ENCODE assay signal across 8 mouse cellular contexts in genomic region chr17:26560526-26561289, GRCm38 (mm10). TPM values are rescaled to one million over a fixed set of nuclear protein-coding genes. Genes with fewer than 3 reads are reported as not detected.
A peak's percentile ranks its signal among the peaks of the same experiment; 100 is the strongest.
DNase-seq lines count a peak whose midpoint lies in the region; ATAC-seq and TF ChIP-seq lines count a peak whose summit lies in the region.

No protein-coding gene starts in this region.

- no peak for DNase-seq in heart, adult 18-20 months
- DNase-seq in limb, embryonic 14.5 days (ENCODE audit: low spot score): no peak
- DNase-seq in left cerebral cortex, postnatal 36 days (ENCODE audit: low spot score in 2 of 2): no peak
- no peak for DNase-seq in layer of hippocampus, adult 11-12 months (ENCODE audit: low spot score)

- WGBS in heart, embryonic 13.5 days: 34% methylated on average over 9 of the region's 9 CpGs
- WGBS in embryonic facial prominence, embryonic 15.5 days: 29% methylated on average over 9 of the region's 9 CpGs
- WGBS in limb, embryonic 14.5 days: 31% methylated on average over 9 of the region's 9 CpGs
- 33% methylated on average over 9 of the region's 9 CpGs for WGBS in stomach, embryonic 16.5 days

- no peak for ATAC-seq in heart, embryonic 13.5 days (ENCODE audit: extremely low read depth, insufficient number of reproducible peaks, low FRiP score, low TSS enrichment)
- ATAC-seq in embryonic facial prominence, embryonic 15.5 days (ENCODE audit: insufficient number of reproducible peaks, low FRiP score, low TSS enrichment, low read depth): no peak
- peak; percentile 53 for ATAC-seq in limb, embryonic 14.5 days (ENCODE audit: low FRiP score, low read depth)
- ATAC-seq in stomach, embryonic 16.5 days (ENCODE audit: insufficient read depth, low FRiP score): peak; percentile 6; the same call in 1 of the 2 replicates

- no peak for TF ChIP-seq POLR2A in limb, embryonic 14.5 days (IDR thresholded peaks at IDR 0.05; ENCODE audit: borderline replicate concordance, extremely low read depth, insufficient read depth, insufficient read length)

- H3K9me3 ChIP-seq in heart, embryonic 13.5 days: no peaks in the 10 kb centered on the region
- no peaks in the 10 kb centered on the region for H3K9me3 ChIP-seq in E14TG2a.4 (ENCODE audit: low read length)
- no peaks in the 10 kb centered on the region for H3K9me3 ChIP-seq in embryonic facial prominence, embryonic 15.5 days (replicated peaks)
- H3K9me3 ChIP-seq in limb, embryonic 14.5 days (ENCODE audit: control insufficient read depth, low read length): no peaks in the 10 kb centered on the region
- H3K9me3 ChIP-seq in stomach, embryonic 16.5 days (replicated peaks; ENCODE audit: control insufficient read depth, low read length): no peaks in the 10 kb centered on the region

- intact Hi-C loops in left cerebral cortex, postnatal 36 days (cut with DNase I): loop anchor here (1.0 to 2.0 kb wide), 2 partner anchors 52 to 71 kb away; no protein-coding TSS in a partner anchor

- H3K36me3 ChIP-seq in heart, embryonic 13.5 days: peaks cover 25% of the 10 kb centered on the region
- H3K36me3 ChIP-seq in E14TG2a.4 (ENCODE audit: insufficient read depth, low read length): peaks cover 23% of the 10 kb centered on the region
- peaks cover 18% of the 10 kb centered on the region; the same call in 1 of the 2 replicates for H3K36me3 ChIP-seq in embryonic facial prominence, embryonic 15.5 days
- H3K36me3 ChIP-seq in limb, embryonic 14.5 days (ENCODE audit: control insufficient read depth, insufficient read depth, low read length): peaks cover 21% of the 10 kb centered on the region
- no peaks in the 10 kb centered on the region for H3K36me3 ChIP-seq in stomach, embryonic 16.5 days (ENCODE audit: control insufficient read depth, insufficient read depth, low read length)

- H3K4me3 ChIP-seq in heart, embryonic 13.5 days: peak overlapping the region; percentile 88
- H3K4me3 ChIP-seq in E14TG2a.4 (replicated peaks; ENCODE audit: low read length): peak overlapping the region; percentile 85
- peak overlapping the region; percentile 73 for H3K4me3 ChIP-seq in embryonic facial prominence, embryonic 15.5 days (replicated peaks)
- peak overlapping the region; percentile 69 for H3K4me3 ChIP-seq in limb, embryonic 14.5 days (replicated peaks; ENCODE audit: low read length)
- peak overlapping the region; percentile 80 for H3K4me3 ChIP-seq in stomach, embryonic 16.5 days (replicated peaks; ENCODE audit: low read length)

- peak overlapping the region; percentile 98 for H3K4me2 ChIP-seq in heart, embryonic 13.5 days
- H3K4me2 ChIP-seq in embryonic facial prominence, embryonic 15.5 days (replicated peaks): peak overlapping the region; percentile 70
- H3K4me2 ChIP-seq in limb, embryonic 14.5 days (replicated peaks; ENCODE audit: low read depth, low read length, severe bottlenecking): peak overlapping the region; percentile 66
- peak overlapping the region; percentile 92 for H3K4me2 ChIP-seq in stomach, embryonic 16.5 days (ENCODE audit: low read depth, low read length)

- peak overlapping the region; percentile 97 for H3K9ac ChIP-seq in heart, embryonic 13.5 days
- peak overlapping the region; percentile 57 for H3K9ac ChIP-seq in embryonic facial prominence, embryonic 15.5 days
- peak overlapping the region; percentile 69 for H3K9ac ChIP-seq in limb, embryonic 14.5 days (ENCODE audit: low read depth, low read length, severe bottlenecking)
- peak overlapping the region; percentile 95 for H3K9ac ChIP-seq in stomach, embryonic 16.5 days (ENCODE audit: low read length)

- no peak for TF ChIP-seq CTCF in E14TG2a.4 (conservative IDR thresholded peaks at IDR 0.05; ENCODE audit: low read length)

- peaks cover 35% of the 10 kb centered on the region for H3K4me1 ChIP-seq in heart, embryonic 13.5 days
- H3K4me1 ChIP-seq in E14TG2a.4 (replicated peaks; ENCODE audit: low read depth, low read length): peaks cover 51% of the 10 kb centered on the region
- peaks cover 30% of the 10 kb centered on the region for H3K4me1 ChIP-seq in embryonic facial prominence, embryonic 15.5 days
- peaks cover 15% of the 10 kb centered on the region for H3K4me1 ChIP-seq in limb, embryonic 14.5 days (ENCODE audit: control insufficient read depth, insufficient read depth, low read length)
- peaks cover 23% of the 10 kb centered on the region for H3K4me1 ChIP-seq in stomach, embryonic 16.5 days (ENCODE audit: control insufficient read depth, insufficient read depth, low read length)

- peak overlapping the region; percentile 80 for H3K27ac ChIP-seq in heart, embryonic 13.5 days (replicated peaks)
- H3K27ac ChIP-seq in embryonic facial prominence, embryonic 15.5 days (replicated peaks): peak overlapping the region; percentile 74
- peak overlapping the region; percentile 83 for H3K27ac ChIP-seq in limb, embryonic 14.5 days (replicated peaks; ENCODE audit: low read depth, low read length)
- peak overlapping the region; percentile 83 for H3K27ac ChIP-seq in stomach, embryonic 16.5 days (ENCODE audit: low read length)

- H3K27me3 ChIP-seq in heart, embryonic 13.5 days (replicated peaks): no peaks in the 10 kb centered on the region
- H3K27me3 ChIP-seq in E14TG2a.4 (ENCODE audit: insufficient read depth, low read length): peaks cover 3% of the 10 kb centered on the region; the same call in 1 of the 2 replicates
- no peaks in the 10 kb centered on the region for H3K27me3 ChIP-seq in embryonic facial prominence, embryonic 15.5 days
- no peaks in the 10 kb centered on the region for H3K27me3 ChIP-seq in limb, embryonic 14.5 days (ENCODE audit: control insufficient read depth, insufficient read depth, low read length)
- no peaks in the 10 kb centered on the region for H3K27me3 ChIP-seq in stomach, embryonic 16.5 days (ENCODE audit: control insufficient read depth, insufficient read depth, low read length)

RNA-seq across cellular contexts. Expression of gene Ergic1, which starts 0.6 kb away (rescaled TPM):
- 103 and 121 TPM in 2 replicates for polyA plus RNA-seq in heart, embryonic 13.5 days (2015; fragmentation: Nextera tagmentation; extraction: Ambion mirVana)
- 10 to 100 TPM; 50.4 to 56.6 TPM for total RNA-seq in heart, adult 18-20 months (2021)
- polyA plus RNA-seq in embryonic facial prominence, embryonic 15.5 days (2015; fragmentation: Nextera tagmentation; extraction: Ambion mirVana): 114 and 118 TPM in 2 replicates
- polyA plus RNA-seq in limb, embryonic 14.5 days (2012; rRNA removed): 222 and 267 TPM in 2 replicates
- polyA plus RNA-seq in limb, embryonic 14.5 days (2014; fragmentation: Nextera tagmentation; extraction: Ambion mirVana): 156 and 157 TPM in 2 replicates
- polyA plus RNA-seq in stomach, embryonic 16.5 days (2015; fragmentation: Nextera tagmentation; extraction: Ambion mirVana): 111 and 116 TPM in 2 replicates
- 100 to 1,000 TPM; 154 TPM for total RNA-seq in left cerebral cortex, postnatal 36 days (2021)

RNA-seq across cellular contexts. Expression of gene Dusp1, which starts 1.2 kb away (rescaled TPM):
- 32.8 and 33.1 TPM in 2 replicates for polyA plus RNA-seq in heart, embryonic 13.5 days (2015; fragmentation: Nextera tagmentation; extraction: Ambion mirVana)
- total RNA-seq in heart, adult 18-20 months (2021): 10 to 100 TPM; 50.3 to 57.1 TPM
- 28.4 and 33.3 TPM in 2 replicates for polyA plus RNA-seq in embryonic facial prominence, embryonic 15.5 days (2015; fragmentation: Nextera tagmentation; extraction: Ambion mirVana)
- polyA plus RNA-seq in limb, embryonic 14.5 days (2012; rRNA removed): 29.6 and 45.2 TPM in 2 replicates
- 25.0 and 27.7 TPM in 2 replicates for polyA plus RNA-seq in limb, embryonic 14.5 days (2014; fragmentation: Nextera tagmentation; extraction: Ambion mirVana)
- polyA plus RNA-seq in stomach, embryonic 16.5 days (2015; fragmentation: Nextera tagmentation; extraction: Ambion mirVana): 18.3 and 20.4 TPM in 2 replicates
- 10 to 100 TPM; 25.0 to 66.5 TPM for total RNA-seq in left cerebral cortex, postnatal 36 days (2021)

Comparison
In these comparisons a context has a peak if more than half of its experiments do, and no peak if none do; other contexts are left out.
1. ATAC-seq: peak in limb, embryonic 14.5 days (single experiment) and stomach, embryonic 16.5 days (single experiment); none in heart, embryonic 13.5 days (single experiment) and embryonic facial prominence, embryonic 15.5 days (single experiment).
2. Peak in every context shown above with its lines, with median percentiles within 50 percentile points of each other: H3K27ac ChIP-seq, H3K4me2 ChIP-seq, H3K4me3 ChIP-seq and H3K9ac ChIP-seq.